Mouse (Mus musculus) neural tube, embryonic 11.5 days (tissue): ENCODE results near the gene Tmem203. TPM values are rescaled to one million over a fixed set of nuclear protein-coding genes. Genes with fewer than 3 reads are reported as not detected.

ENCODE experiments used
- ATAC-seq: fragments of 200-750 bp; cut with Nextera tagmentation; 2 replicates; pipeline ENCODE4 v1.8.0; 2017; ENCODE audit warnings: moderate number of reproducible peaks, mild to moderate bottlenecking, moderate TSS enrichment, moderate library complexity; ENCODE audit not compliant: insufficient read depth, low FRiP score, low TSS enrichment
- DNase-seq: peaks from one replicate; pipeline ENCODE4 v3.0.0-alpha.2; 2015; ENCODE audit warnings: low spot score
- H3K27ac ChIP-seq: fragments of 300-500 bp; sonication (generic); 2 replicates; pipeline ENCODE4 v1.5.1; 2014; ENCODE audit warnings: low read depth, mild to moderate bottlenecking, low read length
- H3K27me3 ChIP-seq: fragments of 300-500 bp; sonication (generic); 2 replicates; pipeline ENCODE4 v1.6.1; 2014; ENCODE audit warnings: mild to moderate bottlenecking, low read length, mixed read lengths; ENCODE audit not compliant: control insufficient read depth, insufficient read depth
- H3K36me3 ChIP-seq: fragments of 300-500 bp; sonication (generic); 2 replicates; pipeline ENCODE4 v1.6.1; 2014; ENCODE audit warnings: mild to moderate bottlenecking, low read length, moderate library complexity, mixed read lengths; ENCODE audit not compliant: control insufficient read depth, insufficient read depth
- H3K4me1 ChIP-seq: fragments of 300-500 bp; sonication (generic); 2 replicates; pipeline ENCODE4 v1.6.1; 2014; ENCODE audit warnings: low read length, mixed read lengths; ENCODE audit not compliant: control insufficient read depth, insufficient read depth
- H3K4me2 ChIP-seq: fragments of 300-500 bp; sonication (generic); 2 replicates; pipeline ENCODE4 v1.6.1; 2014; ENCODE audit warnings: low read depth, mild to moderate bottlenecking, moderate library complexity
- H3K4me3 ChIP-seq: fragments of 300-500 bp; sonication (generic); 2 replicates; pipeline ENCODE4 v1.5.1; 2014; ENCODE audit warnings: low read depth, low read length
- H3K9ac ChIP-seq: fragments of 300-500 bp; sonication (generic); 2 replicates; pipeline ENCODE4 v1.6.1; 2014; ENCODE audit warnings: mild to moderate bottlenecking, low read length
- H3K9me3 ChIP-seq: fragments of 300-500 bp; sonication (generic); 2 replicates; pipeline ENCODE4 v1.6.1; 2016; ENCODE audit warnings: low read length; ENCODE audit not compliant: control insufficient read depth
- WGBS: fragments of 180-500 bp; shearing (Covaris S2); extraction: QIAGEN DNeasy Blood & Tissue Kit; methylation state at CpG from one replicate; pipeline ENCODE4 v1.1.7; 2014; 5-methylcytosine and 5-hydroxymethylcytosine counted together
- polyA plus RNA-seq: library from polyadenylated mRNA; unstranded; fragments of >200 nt; fragmentation: Nextera tagmentation; extraction: Ambion mirVana; gene quantifications from 2 replicates; pipeline ENCODE4 v1.2.1, GENCODE M21; 2014

Gene Tmem203
- polyA plus RNA-seq, 1 experiment from 2014 or later, result 11.4 TPM

GRCm38 (mm10) chr2:25264286-25264660 lies 9.0 kb downstream of the Tmem203 start:
- Histone ChIP-seq H3K4me2 (peak overlapping the region; percentile 98; the same call in 1 of the 2 replicates), H3K27me3 (peaks cover 15% of the 10 kb centered on the region), H3K36me3 (no peaks in the 10 kb centered on the region), H3K9ac (no peak overlapping the region), H3K9me3 (no peaks in the 10 kb centered on the region), H3K4me3 (0 out of 2 replicates have a peak overlapping the region, but pooled peaks have one; percentile 79), H3K27ac (no peak overlapping the region), H3K4me1 (peaks cover 14% of the 10 kb centered on the region; the same call in 1 of the 2 replicates)
- WGBS, result 77% methylated on average over 5 of the region's 5 CpGs
- no peak for ATAC-seq
- DNase-seq, result no peak

GRCm38 (mm10) chr2:25264851-25265250 lies 9.6 kb downstream of the Tmem203 start:
- ATAC-seq, result no peak
- peaks cover 14% of the 10 kb centered on the region; the same call in 1 of the 2 replicates for H3K4me1 ChIP-seq
- H3K27me3 ChIP-seq, result peaks cover 15% of the 10 kb centered on the region
- H3K9ac ChIP-seq, result no peak overlapping the region
- H3K4me3 ChIP-seq, result no peak overlapping the region
- H3K4me2 ChIP-seq, result no peak overlapping the region
- no peak for DNase-seq
- H3K27ac ChIP-seq, result no peak overlapping the region
- H3K36me3 ChIP-seq, result no peaks in the 10 kb centered on the region
- H3K9me3 ChIP-seq, result no peaks in the 10 kb centered on the region
- 64% methylated on average over 3 of the region's 3 CpGs for WGBS

GRCm38 (mm10) chr2:25265897-25266656 lies 10.8 kb downstream of the Tmem203 start:
- Histone ChIP-seq H3K4me1 (peaks cover 18% of the 10 kb centered on the region), H3K9ac (no peak overlapping the region), H3K4me3 (no peak overlapping the region), H3K4me2 (0 out of 2 replicates have a peak overlapping the region, but pooled peaks have one; percentile 10), H3K27me3 (peaks cover 15% of the 10 kb centered on the region), H3K27ac (no peak overlapping the region), H3K36me3 (no peaks in the 10 kb centered on the region), H3K9me3 (no peaks in the 10 kb centered on the region)
- WGBS, result 71% methylated on average over 6 of the region's 6 CpGs
- DNase-seq (no peak), ATAC-seq (no peak)

GRCm38 (mm10) chr2:25266720-25267119 lies 11.5 kb downstream of the Tmem203 start:
- Histone ChIP-seq H3K4me1 (peaks cover 24% of the 10 kb centered on the region), H3K4me2 (no peak overlapping the region), H3K27ac (no peak overlapping the region), H3K9ac (no peak overlapping the region), H3K36me3 (no peaks in the 10 kb centered on the region), H3K4me3 (no peak overlapping the region), H3K9me3 (no peaks in the 10 kb centered on the region), H3K27me3 (peaks cover 15% of the 10 kb centered on the region)
- ATAC-seq, result no peak
- 48% methylated on average over 2 of the region's 2 CpGs for WGBS
- DNase-seq, result no peak

- H3K4me3 ChIP-seq, result no peak overlapping the region
- peaks cover 24% of the 10 kb centered on the region for H3K4me1 ChIP-seq
- H3K27me3 ChIP-seq, result peaks cover 15% of the 10 kb centered on the region
- H3K9me3 ChIP-seq, result no peaks in the 10 kb centered on the region
- H3K9ac ChIP-seq, result no peak overlapping the region
- H3K4me2 ChIP-seq, result no peak overlapping the region
- no peaks in the 10 kb centered on the region for H3K36me3 ChIP-seq
- H3K27ac ChIP-seq, result no peak overlapping the region
- no peak for ATAC-seq
- DNase-seq, result no peak
Observed at GRCm38 (mm10) chr2:25267241-25267640, 12.0 kb downstream of the Tmem203 start.

GRCm38 (mm10) chr2:25267746-25268309 lies 12.6 kb downstream of the Tmem203 start:
- ATAC-seq (no peak), DNase-seq (no peak)
- Histone ChIP-seq H3K9ac (no peak overlapping the region), H3K4me3 (no peak overlapping the region), H3K27ac (no peak overlapping the region), H3K27me3 (peaks cover 15% of the 10 kb centered on the region), H3K4me2 (no peak overlapping the region), H3K4me1 (peaks cover 24% of the 10 kb centered on the region), H3K36me3 (no peaks in the 10 kb centered on the region), H3K9me3 (no peaks in the 10 kb centered on the region)
- WGBS, result 80% methylated on average over 4 of the region's 4 CpGs

GRCm38 (mm10) chr2:25271827-25272511 lies 16.7 kb downstream of the Tmem203 start, which contains the start of the genes Ssna1 and Anapc2:
TSS of gene Ssna1 (minus strand) at chr2:25272438.
TSS of gene Anapc2 (plus strand) at chr2:25272478.
- WGBS, result under 1% methylated on average over 55 of the region's 55 CpGs
- DNase-seq (peak; percentile 99), ATAC-seq (peak; percentile 97)
- H3K27ac ChIP-seq, result peak within 1 kb of the TSS; percentile 31; the same call in 1 of the 2 replicates
- H3K4me3 ChIP-seq, result peak within 1 kb of the TSS; percentile 87
- H3K27me3 ChIP-seq, result no peaks in the 10 kb centered on the region
- H3K4me2 ChIP-seq, result peak within 1 kb of the TSS; percentile 92
- H3K36me3 ChIP-seq, result peaks cover 5% of the 10 kb centered on the region
- peak within 1 kb of the TSS; percentile 70 for H3K9ac ChIP-seq
- peaks cover 17% of the 10 kb centered on the region for H3K4me1 ChIP-seq
- H3K9me3 ChIP-seq, result no peaks in the 10 kb centered on the region

GRCm38 (mm10) chr2:25272515-25272914 lies 17.3 kb downstream of the Tmem203 start:
- peaks cover 17% of the 10 kb centered on the region for H3K4me1 ChIP-seq
- WGBS, result under 1% methylated on average over 29 of the region's 29 CpGs
- peak overlapping the region; percentile 70 for H3K9ac ChIP-seq
- peak overlapping the region; percentile 87 for H3K4me3 ChIP-seq
- DNase-seq, result no peak
- no peaks in the 10 kb centered on the region for H3K9me3 ChIP-seq
- peaks cover 5% of the 10 kb centered on the region for H3K36me3 ChIP-seq
- ATAC-seq, result peak; percentile 51
- H3K4me2 ChIP-seq, result peak overlapping the region; percentile 92
- peak overlapping the region; percentile 31; the same call in 1 of the 2 replicates for H3K27ac ChIP-seq
- no peaks in the 10 kb centered on the region for H3K27me3 ChIP-seq
